Mouse (Mus musculus): ENCODE data around the gene Usp7. TPM values are rescaled to one million over a fixed set of nuclear protein-coding genes. Genes with fewer than 3 reads are reported as not detected.

Gene Usp7
- polyA plus RNA-seq, 1 experiment from 2014 or later = 16.5 TPM

DNA sequence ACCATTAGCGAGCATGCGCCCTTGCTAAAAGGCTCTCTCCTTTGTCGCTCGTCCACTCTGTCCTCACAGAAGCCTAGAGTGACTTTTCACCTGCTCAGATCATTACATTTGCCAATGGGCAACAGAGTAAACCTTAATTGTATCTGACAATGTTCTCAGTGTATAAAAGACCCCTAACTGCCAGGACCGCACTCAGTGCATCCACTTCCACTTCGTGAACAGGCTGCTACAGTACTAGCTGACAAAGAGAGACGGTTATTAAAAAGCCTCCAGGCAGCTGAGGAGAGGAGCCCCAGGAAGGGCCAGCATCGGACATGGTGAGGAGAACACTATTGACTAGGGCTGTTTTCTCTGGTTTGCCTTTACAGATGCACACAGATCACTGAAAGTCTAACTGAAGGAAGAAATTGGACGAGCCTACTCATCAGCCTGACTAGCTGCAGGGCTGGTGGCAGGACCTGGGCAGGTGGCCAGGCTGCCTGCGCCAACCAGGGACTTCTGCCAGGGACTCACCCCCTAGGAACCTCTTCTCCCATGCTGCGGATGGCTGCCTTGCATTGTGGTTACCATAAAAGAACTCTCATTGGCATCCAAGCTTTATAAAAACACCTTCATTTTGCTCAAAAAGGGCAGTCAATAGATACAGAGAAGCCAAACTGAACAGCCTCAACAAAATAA lies 102.0 kb downstream of the Usp7 start:
- DNase-seq (ENCODE audit: low spot score) (no peak), ATAC-seq (no peak)
- H3K9me3 ChIP-seq (ENCODE audit: low read length) = no peaks in the 10 kb centered on the region
- H3K4me3 ChIP-seq (ENCODE audit: low read depth, low read length) = no peak overlapping the region
- no peaks in the 10 kb centered on the region for H3K27me3 ChIP-seq (replicated peaks; ENCODE audit: insufficient read depth, low read length)
- 85% methylated on average over 11 of the region's 11 CpGs for WGBS
- no peak overlapping the region for H3K27ac ChIP-seq (ENCODE audit: low read length)
- peaks cover 37% of the 10 kb centered on the region for H3K36me3 ChIP-seq (ENCODE audit: insufficient read depth, low read length)
- no peak overlapping the region for H3K4me2 ChIP-seq (replicated peaks; ENCODE audit: low read depth, low read length)
- H3K9ac ChIP-seq (replicated peaks; ENCODE audit: low read depth) = no peak overlapping the region
- H3K4me1 ChIP-seq (ENCODE audit: insufficient read depth, low read depth, low read length) = no peaks in the 10 kb centered on the region
- TF ChIP-seq EP300 (IDR thresholded peaks at IDR 0.05) (no peak), CTCF (IDR thresholded peaks at IDR 0.05) (no peak)

- H3K36me3 ChIP-seq (ENCODE audit: insufficient read depth, low read length) = peaks cover 21% of the 10 kb centered on the region
Measured at GRCm38 (mm10) chr16:8687559-8688112, 104.5 kb downstream of the Usp7 start.

DNA sequence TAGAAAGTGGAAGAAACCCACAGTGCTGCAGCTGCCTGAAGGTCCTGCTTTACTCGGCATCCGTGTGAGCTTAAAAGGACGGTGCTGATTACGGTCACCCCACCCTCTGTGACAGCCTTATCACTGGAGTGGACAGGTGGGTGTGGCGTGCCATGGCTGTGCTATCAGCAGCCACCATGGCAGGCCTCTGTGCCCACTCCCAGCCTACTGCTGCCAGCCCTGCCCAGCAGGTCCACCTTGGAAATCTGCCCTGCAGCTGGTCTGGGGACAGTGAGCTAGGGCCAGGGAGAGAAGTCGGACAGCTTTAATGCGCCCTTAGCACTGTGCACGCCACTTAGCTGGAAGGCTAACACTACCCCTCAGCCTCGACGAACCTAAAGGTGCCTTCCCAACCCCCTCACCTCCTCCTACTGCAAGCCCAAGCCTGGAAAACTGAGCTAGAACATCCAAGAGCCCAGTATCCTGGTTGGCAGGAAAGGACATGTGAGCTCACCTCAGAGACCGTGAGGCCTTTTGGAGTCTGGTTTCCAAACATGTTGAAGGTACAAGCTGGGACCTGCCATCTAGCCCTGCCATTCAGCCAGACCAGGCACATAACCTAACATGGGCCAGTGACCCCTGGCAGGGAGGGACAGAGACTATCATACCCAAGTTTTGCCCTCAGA lies 105.1 kb downstream of the Usp7 start:
- Histone ChIP-seq H3K9me3 (ENCODE audit: low read length) (no peaks in the 10 kb centered on the region), H3K4me1 (ENCODE audit: insufficient read depth, low read depth, low read length) (no peaks in the 10 kb centered on the region), H3K4me2 (replicated peaks; ENCODE audit: low read depth, low read length) (no peak overlapping the region), H3K4me3 (ENCODE audit: low read depth, low read length) (no peak overlapping the region), H3K27me3 (replicated peaks; ENCODE audit: insufficient read depth, low read length) (no peaks in the 10 kb centered on the region), H3K27ac (ENCODE audit: low read length) (no peak overlapping the region), H3K9ac (replicated peaks; ENCODE audit: low read depth) (no peak overlapping the region), H3K36me3 (ENCODE audit: insufficient read depth, low read length) (peaks cover 15% of the 10 kb centered on the region)
- ATAC-seq (peak; percentile 40), DNase-seq (ENCODE audit: low spot score) (no peak)
- WGBS = 72% methylated on average over 11 of the region's 11 CpGs
- no peak for TF ChIP-seq EP300 (IDR thresholded peaks at IDR 0.05)
- no peak for TF ChIP-seq CTCF (IDR thresholded peaks at IDR 0.05)

More at GRCm38 (mm10) chr16:8687559-8688112, 104.5 kb downstream of the Usp7 start:
- Histone ChIP-seq H3K4me3 (ENCODE audit: low read depth, low read length) (no peak overlapping the region), H3K27me3 (replicated peaks; ENCODE audit: insufficient read depth, low read length) (no peaks in the 10 kb centered on the region), H3K27ac (ENCODE audit: low read length) (no peak overlapping the region), H3K4me1 (ENCODE audit: insufficient read depth, low read depth, low read length) (no peaks in the 10 kb centered on the region), H3K9me3 (ENCODE audit: low read length) (no peaks in the 10 kb centered on the region), H3K9ac (replicated peaks; ENCODE audit: low read depth) (no peak overlapping the region), H3K4me2 (replicated peaks; ENCODE audit: low read depth, low read length) (no peak overlapping the region)
- DNase-seq (ENCODE audit: low spot score) = no peak
- TF ChIP-seq CTCF (IDR thresholded peaks at IDR 0.05) (no peak), EP300 (IDR thresholded peaks at IDR 0.05) (no peak)
- ATAC-seq = no peak

DNA sequence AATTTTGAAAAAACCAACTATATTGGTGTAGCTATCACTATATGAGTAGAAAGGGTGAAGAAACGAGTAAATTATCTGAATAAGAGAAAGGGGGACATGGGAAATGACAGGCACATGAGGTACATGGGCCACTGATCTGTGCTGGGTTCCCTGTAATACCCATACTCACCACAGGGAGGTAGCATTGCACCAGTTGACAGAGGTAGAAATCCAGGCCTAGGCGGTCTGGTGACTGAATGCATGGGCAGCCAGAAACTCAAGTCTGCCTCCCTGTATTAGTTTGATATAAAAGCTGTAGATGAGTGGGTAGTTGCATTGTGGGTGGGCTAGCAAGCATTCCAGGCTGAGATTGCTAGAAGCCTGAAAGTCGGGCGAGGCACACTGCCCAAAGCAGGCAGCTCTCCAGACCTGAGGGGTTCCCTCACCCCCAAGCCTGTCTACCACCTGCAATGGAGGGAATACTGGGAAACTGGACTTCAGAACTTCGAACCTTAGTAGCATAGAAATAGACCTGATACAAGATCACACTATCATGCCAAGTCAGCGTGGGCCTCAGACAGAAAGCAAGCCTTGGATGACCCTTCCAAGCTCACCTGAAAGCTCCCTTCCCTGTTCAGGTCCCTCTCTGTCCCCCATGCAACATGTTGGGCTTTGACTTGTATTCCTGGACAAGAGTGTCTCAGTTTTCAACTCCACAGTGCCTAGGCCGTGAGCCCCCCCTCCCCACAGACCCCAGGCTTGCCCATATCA lies 105.8 kb downstream of the Usp7 start:
- peak; percentile 76 for ATAC-seq
- TF ChIP-seq EP300 (IDR thresholded peaks at IDR 0.05) = no peak
- TF ChIP-seq CTCF (IDR thresholded peaks at IDR 0.05) = peak; percentile 98
- Histone ChIP-seq H3K9ac (replicated peaks; ENCODE audit: low read depth) (no peak overlapping the region), H3K4me1 (ENCODE audit: insufficient read depth, low read depth, low read length) (no peaks in the 10 kb centered on the region), H3K4me3 (ENCODE audit: low read depth, low read length) (no peak overlapping the region), H3K27ac (ENCODE audit: low read length) (no peak overlapping the region), H3K4me2 (replicated peaks; ENCODE audit: low read depth, low read length) (no peak overlapping the region), H3K36me3 (ENCODE audit: insufficient read depth, low read length) (peaks cover 8% of the 10 kb centered on the region; the same call in 1 of the 2 replicates), H3K9me3 (ENCODE audit: low read length) (no peaks in the 10 kb centered on the region), H3K27me3 (replicated peaks; ENCODE audit: insufficient read depth, low read length) (no peaks in the 10 kb centered on the region)
- WGBS = 54% methylated on average over 7 of the region's 7 CpGs
- DNase-seq (ENCODE audit: low spot score) = peak; percentile 80

DNA sequence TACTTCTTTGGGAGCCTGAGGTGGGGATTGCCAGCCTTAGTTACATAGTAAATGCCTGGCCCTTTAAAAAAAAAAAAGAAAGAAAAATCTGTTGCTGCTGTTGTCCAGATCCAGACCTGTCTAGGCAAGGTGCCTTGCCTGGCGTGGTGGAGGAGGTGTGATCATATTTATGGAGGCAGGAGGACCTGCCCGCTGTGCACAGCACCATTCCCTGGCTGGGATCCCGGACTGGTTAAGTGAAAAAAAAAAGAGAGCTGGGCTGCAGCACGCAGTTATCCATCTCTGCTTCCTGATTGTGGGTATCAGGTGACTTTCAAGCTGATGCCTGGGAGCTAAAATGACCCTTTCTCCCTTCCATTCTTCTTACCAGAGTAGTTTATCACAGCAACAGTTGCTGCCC lies 107.0 kb downstream of the Usp7 start:
- ATAC-seq = no peak

DNA sequence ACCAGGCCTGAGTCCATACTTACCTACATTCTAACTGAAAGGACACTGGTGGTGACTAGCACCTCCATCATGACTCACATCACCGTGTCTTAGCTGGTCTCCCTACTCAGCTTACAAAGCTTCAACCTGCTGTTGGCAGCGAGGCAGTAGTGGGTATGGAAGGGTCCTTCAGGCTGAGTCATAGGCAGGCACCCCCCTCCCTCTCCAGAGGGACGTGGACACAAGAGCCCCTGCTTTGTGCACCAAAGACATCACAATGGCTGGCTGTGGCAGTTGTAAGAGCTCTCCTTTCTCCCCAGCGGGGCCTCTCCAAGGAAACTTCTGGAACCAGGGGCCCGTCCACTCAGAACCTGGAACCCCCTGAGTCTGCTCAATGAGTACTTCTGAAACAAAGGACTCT lies 111.6 kb downstream of the Usp7 start, which contains the start of gene Gm5767:
Gene Gm5767 (plus strand): TSS at position 301 of the 400 bp plus-strand sequence.
- Histone ChIP-seq H3K9ac (replicated peaks; ENCODE audit: low read depth) (no peak within 1 kb of the TSS), H3K27me3 (replicated peaks; ENCODE audit: insufficient read depth, low read length) (no peaks in the 10 kb centered on the region), H3K4me2 (replicated peaks; ENCODE audit: low read depth, low read length) (no peak within 1 kb of the TSS), H3K4me3 (ENCODE audit: low read depth, low read length) (no peak within 1 kb of the TSS), H3K4me1 (ENCODE audit: insufficient read depth, low read depth, low read length) (no peaks in the 10 kb centered on the region), H3K36me3 (ENCODE audit: insufficient read depth, low read length) (no peaks in the 10 kb centered on the region), H3K27ac (ENCODE audit: low read length) (no peak within 1 kb of the TSS), H3K9me3 (ENCODE audit: low read length) (no peaks in the 10 kb centered on the region)
- 72% methylated on average over 5 of the region's 5 CpGs for WGBS
- ATAC-seq (no peak), DNase-seq (ENCODE audit: low spot score) (no peak)
- no peak for TF ChIP-seq CTCF (IDR thresholded peaks at IDR 0.05)
- TF ChIP-seq EP300 (IDR thresholded peaks at IDR 0.05) = no peak

More for the DNA sequence above, 107.0 kb downstream of the Usp7 start:
- no peaks in the 10 kb centered on the region for H3K4me1 ChIP-seq (ENCODE audit: insufficient read depth, low read depth, low read length)
- no peaks in the 10 kb centered on the region for H3K27me3 ChIP-seq (replicated peaks; ENCODE audit: insufficient read depth, low read length)
- no peak for DNase-seq (ENCODE audit: low spot score)
- H3K4me2 ChIP-seq (replicated peaks; ENCODE audit: low read depth, low read length) = no peak overlapping the region
- no peak overlapping the region for H3K27ac ChIP-seq (ENCODE audit: low read length)
- H3K4me3 ChIP-seq (ENCODE audit: low read depth, low read length) = no peak overlapping the region
- no peaks in the 10 kb centered on the region for H3K36me3 ChIP-seq (ENCODE audit: insufficient read depth, low read length)
- no peak overlapping the region for H3K9ac ChIP-seq (replicated peaks; ENCODE audit: low read depth)
- TF ChIP-seq EP300 (IDR thresholded peaks at IDR 0.05) = no peak
- no peak for TF ChIP-seq CTCF (IDR thresholded peaks at IDR 0.05)
- WGBS = 49% methylated on average over 4 of the region's 4 CpGs
- no peaks in the 10 kb centered on the region for H3K9me3 ChIP-seq (ENCODE audit: low read length)
